Mouse (Mus musculus) midbrain, embryonic 16.5 days (tissue): ENCODE data around the gene Flad1. TPM values are rescaled to one million over a fixed set of nuclear protein-coding genes. Genes with fewer than 3 reads are reported as not detected.

Experiments
- ATAC-seq: fragments of 200-750 bp; cut with Nextera tagmentation; 2 replicates; pipeline ENCODE4 v1.8.0; 2017; ENCODE audit warnings: moderate TSS enrichment
- H3K27ac ChIP-seq: fragments of 300-500 bp; sonication (generic); 2 replicates; pipeline ENCODE4 v1.5.1; 2014; ENCODE audit warnings: mild to moderate bottlenecking, low read length, mixed read lengths
- H3K27me3 ChIP-seq: fragments of 300-500 bp; sonication (generic); 2 replicates; pipeline ENCODE4 v1.6.1; 2014; ENCODE audit warnings: low read depth, low read length, mixed read lengths; ENCODE audit not compliant: control insufficient read depth, insufficient read depth
- H3K36me3 ChIP-seq: fragments of 300-500 bp; sonication (generic); 2 replicates; pipeline ENCODE4 v1.6.1; 2014; ENCODE audit warnings: mild to moderate bottlenecking, low read length, moderate library complexity, mixed read lengths; ENCODE audit not compliant: control insufficient read depth, insufficient read depth
- H3K4me1 ChIP-seq: fragments of 300-500 bp; sonication (generic); 2 replicates; pipeline ENCODE4 v1.6.1; 2014; ENCODE audit warnings: mild to moderate bottlenecking, low read length, mixed read lengths; ENCODE audit not compliant: control insufficient read depth, insufficient read depth
- H3K4me2 ChIP-seq: fragments of 300-500 bp; sonication (generic); 2 replicates; pipeline ENCODE4 v1.6.1; 2014; ENCODE audit warnings: mild to moderate bottlenecking, low read length, mixed read lengths
- H3K4me3 ChIP-seq: fragments of 300-500 bp; sonication (generic); 2 replicates; pipeline ENCODE4 v1.5.1; 2014; ENCODE audit warnings: low read depth, mild to moderate bottlenecking, low read length, moderate library complexity, mixed read lengths
- H3K9ac ChIP-seq: fragments of 300-500 bp; sonication (generic); 2 replicates; pipeline ENCODE4 v1.6.1; 2014; ENCODE audit warnings: low read depth, low read length, mixed read lengths
- H3K9me3 ChIP-seq: fragments of 300-500 bp; sonication (generic); replicated peaks from 2 replicates; pipeline ENCODE4 v1.6.1; 2014; ENCODE audit warnings: mild to moderate bottlenecking, low read length, mixed read lengths; ENCODE audit not compliant: control insufficient read depth, poor library complexity, severe bottlenecking
- WGBS: fragments of 180-500 bp; shearing (Covaris S2); extraction: QIAGEN DNeasy Blood & Tissue Kit; methylation state at CpG from one replicate; pipeline ENCODE4 v1.1.7; 2014; 5-methylcytosine and 5-hydroxymethylcytosine counted together
- polyA plus RNA-seq: library from polyadenylated mRNA; unstranded; fragments of >200 nt; fragmentation: Nextera tagmentation; extraction: Ambion mirVana; gene quantifications from 2 replicates; pipeline ENCODE4 v1.2.1, GENCODE M21; 2015

Gene Flad1
- polyA plus RNA-seq, 1 experiment from 2014 or later, result 39.1 TPM

- H3K9me3 ChIP-seq, result no peaks in the 10 kb centered on the region
- ATAC-seq, result no peak
- WGBS, result 88% methylated on average over 9 of the region's 9 CpGs
Observed at GRCm38 (mm10) chr3:89382033-89382882, 29.4 kb downstream of the Flad1 start.

GRCm38 (mm10) chr3:89381233-89381632 lies 30.4 kb downstream of the Flad1 start:
- Histone ChIP-seq H3K36me3 (no peaks in the 10 kb centered on the region), H3K9ac (no peak overlapping the region), H3K27me3 (no peaks in the 10 kb centered on the region), H3K27ac (no peak overlapping the region), H3K9me3 (no peaks in the 10 kb centered on the region), H3K4me1 (peaks cover 3% of the 10 kb centered on the region; the same call in 1 of the 2 replicates), H3K4me3 (no peak overlapping the region), H3K4me2 (no peak overlapping the region)
- WGBS, result 78% methylated on average over 11 of the region's 11 CpGs
- no peak for ATAC-seq

More at GRCm38 (mm10) chr3:89382033-89382882, 29.4 kb downstream of the Flad1 start:
- Histone ChIP-seq H3K36me3 (no peaks in the 10 kb centered on the region), H3K27me3 (no peaks in the 10 kb centered on the region), H3K4me1 (peaks cover 3% of the 10 kb centered on the region; the same call in 1 of the 2 replicates), H3K27ac (no peak overlapping the region), H3K9ac (no peak overlapping the region), H3K4me3 (no peak overlapping the region), H3K4me2 (no peak overlapping the region)

GRCm38 (mm10) chr3:89380711-89381110 lies 31.0 kb downstream of the Flad1 start:
- no peaks in the 10 kb centered on the region for H3K9me3 ChIP-seq

GRCm38 (mm10) chr3:89380291-89380690 lies 31.4 kb downstream of the Flad1 start:
- peaks cover 3% of the 10 kb centered on the region; the same call in 1 of the 2 replicates for H3K4me1 ChIP-seq
- no peaks in the 10 kb centered on the region for H3K27me3 ChIP-seq
- no peak overlapping the region for H3K4me3 ChIP-seq
- no peak overlapping the region for H3K27ac ChIP-seq
- no peaks in the 10 kb centered on the region for H3K9me3 ChIP-seq
- H3K9ac ChIP-seq, result no peak overlapping the region
- ATAC-seq, result no peak
- no peak overlapping the region for H3K4me2 ChIP-seq
- no peaks in the 10 kb centered on the region for H3K36me3 ChIP-seq
- 93% methylated on average over 14 of the region's 14 CpGs for WGBS

More at GRCm38 (mm10) chr3:89380711-89381110, 31.0 kb downstream of the Flad1 start:
- no peak overlapping the region for H3K4me3 ChIP-seq
- 96% methylated on average over 18 of the region's 18 CpGs for WGBS
- no peak overlapping the region for H3K4me2 ChIP-seq
- ATAC-seq, result no peak
- no peaks in the 10 kb centered on the region for H3K27me3 ChIP-seq
- no peak overlapping the region for H3K9ac ChIP-seq
- peaks cover 3% of the 10 kb centered on the region; the same call in 1 of the 2 replicates for H3K4me1 ChIP-seq
- H3K27ac ChIP-seq, result no peak overlapping the region
- H3K36me3 ChIP-seq, result no peaks in the 10 kb centered on the region

GRCm38 (mm10) chr3:89379388-89380131 lies 32.1 kb downstream of the Flad1 start:
- no peak overlapping the region for H3K9ac ChIP-seq
- no peaks in the 10 kb centered on the region for H3K36me3 ChIP-seq
- WGBS, result 91% methylated on average over 31 of the region's 31 CpGs

GRCm38 (mm10) chr3:89378394-89379067 lies 33.1 kb downstream of the Flad1 start:
- peak overlapping the region; percentile 84 for H3K4me2 ChIP-seq
- WGBS, result 2% methylated on average over 28 of the region's 29 CpGs
- peak; percentile 87 for ATAC-seq
- peak overlapping the region; percentile 52 for H3K4me3 ChIP-seq
- peaks cover 3% of the 10 kb centered on the region; the same call in 1 of the 2 replicates for H3K4me1 ChIP-seq
- no peaks in the 10 kb centered on the region for H3K36me3 ChIP-seq
- H3K9me3 ChIP-seq, result no peaks in the 10 kb centered on the region
- H3K27ac ChIP-seq, result no peak overlapping the region
- peak overlapping the region; percentile 72 for H3K9ac ChIP-seq
- H3K27me3 ChIP-seq, result no peaks in the 10 kb centered on the region

More at GRCm38 (mm10) chr3:89379388-89380131, 32.1 kb downstream of the Flad1 start:
- Histone ChIP-seq H3K4me3 (no peak overlapping the region), H3K27ac (no peak overlapping the region), H3K4me1 (peaks cover 3% of the 10 kb centered on the region; the same call in 1 of the 2 replicates), H3K9me3 (no peaks in the 10 kb centered on the region), H3K27me3 (no peaks in the 10 kb centered on the region), H3K4me2 (no peak overlapping the region)
- no peak for ATAC-seq

GRCm38 (mm10) chr3:89377831-89378230 lies 33.8 kb downstream of the Flad1 start:
- WGBS, result 78% methylated on average over 4 of the region's 4 CpGs
- Histone ChIP-seq H3K9me3 (no peaks in the 10 kb centered on the region), H3K9ac (peak overlapping the region; percentile 72), H3K27ac (no peak overlapping the region), H3K36me3 (no peaks in the 10 kb centered on the region), H3K4me2 (peak overlapping the region; percentile 84), H3K27me3 (no peaks in the 10 kb centered on the region), H3K4me1 (peaks cover 3% of the 10 kb centered on the region; the same call in 1 of the 2 replicates), H3K4me3 (peak overlapping the region; percentile 52; the same call in 1 of the 2 replicates)
- ATAC-seq, result peak; percentile 29

GRCm38 (mm10) chr3:89373581-89374231 lies 38.0 kb downstream of the Flad1 start:
- Histone ChIP-seq H3K27ac (no peak overlapping the region), H3K36me3 (no peaks in the 10 kb centered on the region), H3K9me3 (no peaks in the 10 kb centered on the region), H3K27me3 (no peaks in the 10 kb centered on the region), H3K4me2 (no peak overlapping the region), H3K4me3 (no peak overlapping the region), H3K4me1 (peaks cover 3% of the 10 kb centered on the region; the same call in 1 of the 2 replicates), H3K9ac (no peak overlapping the region)
- no peak for ATAC-seq
- WGBS, result 52% methylated on average over 5 of the region's 5 CpGs
